Mouse (Mus musculus) liver, embryonic 14.5 days (tissue): ENCODE results near the gene Cct4. TPM values are rescaled to one million over a fixed set of nuclear protein-coding genes. Genes with fewer than 3 reads are reported as not detected.
A peak's percentile ranks its signal among the peaks of the same experiment; 100 is the strongest.

Experiments
- ATAC-seq: fragments of 200-750 bp; cut with Nextera tagmentation; 2 replicates; pipeline ENCODE4 v1.8.0; 2017; ENCODE audit warnings: moderate number of reproducible peaks, mild to moderate bottlenecking, moderate library complexity; ENCODE audit not compliant: insufficient read depth
- DNase-seq, 3 experiments: peaks; one replicate each; pipeline ENCODE4 v3.0.0-alpha.2; 2012 to 2013; ENCODE audit warnings: low read depth in 3 of 3, low spot score in 3 of 3
- H3K27ac ChIP-seq: fragments of 300-500 bp; sonication (generic); 2 replicates; pipeline ENCODE4 v1.5.1; 2014; ENCODE audit warnings: moderate library complexity, mild to moderate bottlenecking, control low read depth, inconsistent platforms
- H3K27me3 ChIP-seq: fragments of 300-500 bp; sonication (generic); 2 replicates; pipeline ENCODE4 v1.6.1; 2014; ENCODE audit warnings: mild to moderate bottlenecking, low read length, moderate library complexity; ENCODE audit not compliant: control insufficient read depth, insufficient read depth
- H3K36me3 ChIP-seq: fragments of 300-500 bp; sonication (generic); replicated peaks from 2 replicates; pipeline ENCODE4 v1.6.1; 2014; ENCODE audit warnings: low read depth; ENCODE audit not compliant: control insufficient read depth, insufficient read depth
- H3K4me1 ChIP-seq, 2 experiments: fragments of 200-500 bp in 1 of 2; fragments of 300-500 bp in 1 of 2; sonication (generic) in 1 of 2; replicated peaks; 2 replicates each; pipeline ENCODE4 v1.6.1; 2012 to 2014; ENCODE audit warnings: antibody characterized with exemption in 1 of 2, inconsistent platforms in 1 of 2, low read length in 1 of 2; ENCODE audit not compliant: control insufficient read depth in 2 of 2, insufficient read depth in 2 of 2
- H3K4me2 ChIP-seq: fragments of 300-500 bp; sonication (generic); 2 replicates; pipeline ENCODE4 v1.6.1; 2014; ENCODE audit warnings: low read depth, mild to moderate bottlenecking, control low read depth, moderate library complexity
- H3K4me3 ChIP-seq, 2 experiments: fragments of 200-500 bp in 1 of 2; fragments of 300-500 bp in 1 of 2; sonication (generic) in 1 of 2; 2 replicates each; pipeline ENCODE4 v1.5.1; 2012 to 2014; ENCODE audit warnings: low read depth in 2 of 2, low read length in 2 of 2, mild to moderate bottlenecking in 2 of 2, control low read depth in 1 of 2, inconsistent platforms in 1 of 2, moderate library complexity in 1 of 2; ENCODE audit not compliant: insufficient read depth in 1 of 2
- H3K9ac ChIP-seq: fragments of 300-500 bp; sonication (generic); replicated peaks from 2 replicates; pipeline ENCODE4 v1.6.1; 2014; ENCODE audit warnings: mild to moderate bottlenecking, control low read depth, moderate library complexity
- H3K9me3 ChIP-seq: fragments of 300-500 bp; sonication (generic); 2 replicates; pipeline ENCODE4 v1.6.1; 2016; ENCODE audit warnings: low read length, mixed read lengths; ENCODE audit not compliant: control insufficient read depth
- CTCF ChIP-seq: IDR thresholded peaks from 2 replicates; pipeline ENCODE4 v1.5.1; 2016; ENCODE audit warnings: antibody characterized with exemption, low read depth, control low read depth
- EP300 ChIP-seq: IDR thresholded peaks from 2 replicates; pipeline ENCODE4 v1.6.1; 2016; ENCODE audit warnings: antibody characterized with exemption, low read depth
- WGBS: fragments of 180-500 bp; shearing (Covaris S2); extraction: QIAGEN DNeasy Blood & Tissue Kit; methylation state at CpG from one replicate; pipeline ENCODE4 v1.1.7; 2014; ENCODE audit not compliant: insufficient replicate concordance; 5-methylcytosine and 5-hydroxymethylcytosine counted together
- polyA plus RNA-seq, 2 experiments: library from polyadenylated mRNA; depleted of rRNA in 1 of 2; stranded (reverse) in 1 of 2; unstranded in 1 of 2; fragments of >200 nt; fragmentation: Nextera tagmentation in 1 of 2; extraction: Ambion mirVana in 1 of 2; gene quantifications; 2 replicates each; pipeline versions ENCODE4 v1.2.1 to v1.2.3; 2012 to 2014

Gene Cct4
- polyA plus RNA-seq, 2 experiments, result 65.4 to 142 TPM

DNA sequence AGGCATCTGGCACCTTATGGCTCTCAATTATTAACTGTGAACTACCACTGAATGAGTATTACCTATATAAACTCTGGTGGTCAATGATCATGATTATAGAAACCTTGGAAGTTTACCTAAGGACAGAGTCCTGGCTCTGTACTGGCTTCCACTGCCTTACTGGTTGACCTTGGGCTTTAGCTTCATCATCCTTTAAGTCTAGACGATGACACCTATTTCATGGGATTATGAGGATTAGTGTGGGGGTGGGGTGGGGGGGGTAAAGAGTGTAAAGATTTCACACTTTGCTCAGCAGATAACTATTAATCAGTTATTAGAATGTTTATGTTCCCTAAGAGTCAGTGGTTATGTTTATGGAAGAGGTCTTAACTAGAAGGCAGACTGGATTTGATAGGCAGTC, 533 bp upstream of the Cct4 start:
- DNase-seq (no peak), ATAC-seq (no peak)
- no peak for TF ChIP-seq EP300
- TF ChIP-seq CTCF, result no peak
- WGBS, result 61% methylated on average over 1 of the region's 1 CpGs
- Histone ChIP-seq H3K27me3 (no peaks in the 10 kb centered on the region), H3K9me3 (no peaks in the 10 kb centered on the region), H3K36me3 (peaks cover 14% of the 10 kb centered on the region), H3K9ac (peak overlapping the region; percentile 61), H3K27ac (peak overlapping the region; percentile 47), H3K4me1 (peaks cover 4 to 11% of the 10 kb centered on the region in 2 experiments), H3K4me2 (peak overlapping the region; percentile 67), H3K4me3 (peak overlapping the region; percentile 65 to 71; a peak in 3 of 4 replicates)

DNA sequence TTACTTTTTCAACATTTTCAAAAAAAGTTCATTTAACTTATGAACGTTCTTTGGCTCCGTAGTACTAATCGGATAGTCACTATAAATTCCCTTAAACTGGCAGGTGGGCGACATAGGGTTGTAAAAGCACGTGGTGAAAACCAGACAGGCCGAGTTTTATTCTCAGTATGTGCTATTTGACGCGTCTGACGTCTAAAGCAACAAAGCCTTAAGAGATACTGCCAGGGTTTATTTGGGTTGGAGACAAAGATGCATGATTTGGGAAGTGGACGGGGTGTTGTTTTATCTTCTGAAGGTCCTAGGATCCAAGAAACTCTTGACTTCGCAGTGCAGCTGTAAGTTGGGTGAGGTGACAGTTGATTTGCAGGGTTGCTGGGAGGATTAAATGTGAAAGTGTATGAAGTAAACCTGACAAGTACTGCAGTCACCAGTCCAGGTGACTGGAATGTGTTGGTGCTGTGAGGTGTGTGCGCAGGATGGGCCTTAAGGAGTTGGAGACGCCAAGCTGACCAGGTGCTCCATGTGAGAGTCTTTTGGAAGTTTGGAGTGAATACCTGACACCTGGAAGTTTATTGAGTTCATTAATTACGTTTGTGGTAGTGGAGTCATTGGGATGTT, 1.0 kb downstream of the Cct4 start:
- ATAC-seq (no peak), DNase-seq (no peak)
- no peak for TF ChIP-seq CTCF
- TF ChIP-seq EP300, result no peak
- Histone ChIP-seq H3K36me3 (peaks cover 27% of the 10 kb centered on the region), H3K27ac (peak overlapping the region; percentile 1), H3K4me2 (peak overlapping the region; percentile 80), H3K9ac (peak overlapping the region; percentile 76), H3K4me3 (peak overlapping the region; percentile 65 to 71), H3K27me3 (no peaks in the 10 kb centered on the region), H3K4me1 (peaks cover 4 to 11% of the 10 kb centered on the region in 2 experiments), H3K9me3 (no peaks in the 10 kb centered on the region)
- 5% methylated on average over 14 of the region's 14 CpGs for WGBS

- Histone ChIP-seq H3K27ac (no peak overlapping the region), H3K9ac (no peak overlapping the region), H3K27me3 (no peaks in the 10 kb centered on the region), H3K4me2 (no peak overlapping the region), H3K9me3 (no peaks in the 10 kb centered on the region), H3K4me1 (peaks cover 14 to 21% of the 10 kb centered on the region in 2 experiments), H3K36me3 (peaks cover 46% of the 10 kb centered on the region), H3K4me3 (no peak overlapping the region)
- DNase-seq (no peak), ATAC-seq (no peak)
- WGBS, result 82% methylated on average over 2 of the region's 2 CpGs
- TF ChIP-seq EP300 (no peak), CTCF (no peak)
Observed at GRCm38 (mm10) chr11:22994271-22994670, 4.0 kb downstream of the Cct4 start.

DNA sequence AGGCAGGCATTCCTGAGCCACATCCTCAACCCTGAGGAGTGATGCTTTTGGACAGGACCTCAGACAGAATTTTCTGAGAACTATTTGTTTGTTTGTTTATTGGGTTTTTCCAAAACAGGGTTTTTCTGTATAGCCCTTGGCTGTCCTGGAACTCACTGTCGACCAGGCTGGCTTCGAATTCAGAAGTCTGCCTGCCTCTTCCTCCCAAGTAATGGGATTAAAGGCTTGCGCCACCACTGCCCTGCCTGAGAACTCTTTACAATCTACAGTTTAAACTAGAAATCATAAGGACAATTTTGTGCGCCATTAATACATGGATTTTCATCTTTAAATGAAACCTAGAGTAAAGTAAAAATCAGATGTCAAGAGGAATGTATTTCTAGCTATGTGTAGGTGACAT, 5.1 kb downstream of the Cct4 start:
- Histone ChIP-seq H3K27me3 (no peaks in the 10 kb centered on the region), H3K36me3 (peaks cover 58% of the 10 kb centered on the region), H3K4me1 (peaks cover 14 to 19% of the 10 kb centered on the region in 2 experiments), H3K4me3 (no peak overlapping the region), H3K9me3 (no peaks in the 10 kb centered on the region), H3K9ac (no peak overlapping the region), H3K27ac (no peak overlapping the region), H3K4me2 (no peak overlapping the region)
- DNase-seq (no peak), ATAC-seq (no peak)
- TF ChIP-seq EP300 (no peak), CTCF (no peak)
- WGBS, result 82% methylated on average over 4 of the region's 4 CpGs

GRCm38 (mm10) chr11:22998308-22998707, 8.0 kb downstream of the Cct4 start:
- H3K4me3 ChIP-seq, result no peak overlapping the region
- H3K27ac ChIP-seq, result peak overlapping the region; percentile 75
- H3K9ac ChIP-seq, result peak overlapping the region; percentile 43; the same call in 1 of the 2 replicates
- peak in 2 of 3 experiments; percentile 46 to 60 for DNase-seq
- peaks cover 80% of the 10 kb centered on the region for H3K36me3 ChIP-seq
- H3K9me3 ChIP-seq, result no peaks in the 10 kb centered on the region
- TF ChIP-seq CTCF (no peak), EP300 (peak; percentile 56; the same call in 1 of the 2 replicates)
- peak overlapping the region; percentile 56 for H3K4me2 ChIP-seq
- peaks cover 10% of the 10 kb centered on the region in 2 experiments for H3K4me1 ChIP-seq
- WGBS, result 28% methylated on average over 1 of the region's 1 CpGs
- H3K27me3 ChIP-seq, result no peaks in the 10 kb centered on the region
- peak; percentile 94 for ATAC-seq
